9 mouse cellular contexts compared by ENCODE assay signal in the genomic region with DNA sequence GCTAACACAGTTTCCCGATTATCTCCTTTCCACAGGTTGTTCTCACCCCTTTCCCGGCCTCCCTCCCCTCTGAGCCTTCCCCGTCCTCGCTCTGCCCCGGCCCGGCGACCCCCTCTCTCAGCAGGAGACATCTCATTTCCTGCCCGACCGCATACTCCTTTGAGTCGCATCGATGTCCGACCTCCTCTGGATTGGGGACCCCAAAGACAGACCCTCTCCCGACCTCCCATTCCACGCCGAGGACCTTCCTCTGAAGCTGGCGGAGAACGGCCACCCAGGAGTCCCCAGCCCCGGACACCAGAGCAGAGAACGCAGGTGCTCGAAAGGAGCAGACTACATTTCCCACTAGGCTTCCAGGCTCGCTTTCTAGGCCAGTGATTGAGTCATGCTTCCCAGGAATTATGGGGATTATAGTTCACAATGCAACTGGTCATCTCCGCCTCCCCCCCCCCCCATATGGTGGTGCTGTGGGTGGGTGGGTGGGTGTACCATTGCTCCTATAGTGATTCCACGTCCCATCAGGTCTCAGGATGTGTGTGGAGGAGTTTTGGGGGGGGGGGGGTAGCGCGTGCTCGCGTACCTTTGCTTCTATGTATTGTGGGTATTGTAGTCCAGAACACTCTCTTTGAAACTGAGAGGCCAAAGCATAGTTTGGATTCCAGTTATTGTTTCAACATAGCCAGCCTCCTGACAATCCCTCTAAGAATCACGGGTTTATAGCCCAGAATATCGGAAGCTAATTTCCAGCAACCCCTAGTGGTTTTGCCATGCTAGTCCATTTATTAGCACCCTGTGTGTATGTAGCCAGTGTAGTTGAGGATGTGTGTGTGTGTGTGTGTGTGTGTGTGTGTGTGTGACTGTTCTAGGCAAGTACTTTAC. TPM values are rescaled to one million over a fixed set of nuclear protein-coding genes. Genes with fewer than 3 reads are reported as not detected.
A peak's percentile ranks its signal among the peaks of the same experiment; 100 is the strongest.
DNase-seq lines count a peak whose midpoint lies in the region; ATAC-seq lines count a peak whose summit lies in the region.
"Had no signal": no experiment of that assay in that cellular context is flagged by ENCODE, and none has a peak within 500 bp of the region (broad histone marks: within the 10 kb centered on the region; RNA-seq: fewer than 3 reads in every experiment).

No protein-coding gene starts in this region.

- H3K27ac ChIP-seq in heart, embryonic 13.5 days (replicated peaks): no peak overlapping the region
- H3K27ac ChIP-seq in liver, embryonic 12.5 days: no peak overlapping the region

- peak overlapping the region; percentile 92 for H3K4me2 ChIP-seq in heart, embryonic 13.5 days
- peak overlapping the region; percentile 69 for H3K4me2 ChIP-seq in liver, embryonic 12.5 days

- WGBS in heart, embryonic 13.5 days: 4% methylated on average over 28 of the region's 29 CpGs
- WGBS in liver, embryonic 12.5 days (ENCODE audit: insufficient replicate concordance): 6% methylated on average over 29 of the region's 29 CpGs

- peaks cover 7% of the 10 kb centered on the region for H3K4me1 ChIP-seq in heart, embryonic 13.5 days
- H3K4me1 ChIP-seq in liver, embryonic 12.5 days: peaks cover 10% of the 10 kb centered on the region

- peak overlapping the region; percentile 64 for H3K4me3 ChIP-seq in heart, embryonic 13.5 days
- peak overlapping the region; percentile 50 for H3K4me3 ChIP-seq in liver, embryonic 12.5 days

- ATAC-seq in heart, embryonic 13.5 days (ENCODE audit: extremely low read depth, insufficient number of reproducible peaks, low FRiP score, low TSS enrichment): peak; percentile 56; the same call in 1 of the 2 replicates
- ATAC-seq in liver, embryonic 12.5 days: peak; percentile 47
- ATAC-seq in monocyte, adult 5-6 weeks (replicated peaks; ENCODE audit: insufficient number of reproducible peaks, low FRiP score, low TSS enrichment, poor library complexity, severe bottlenecking): peak; percentile 64; the same call in 1 of the 2 replicates

- DNase-seq in adrenal gland, adult (ENCODE audit: inconsistent age in 2 of 2, low spot score in 1 of 2): peak; percentile 59 to 87
- no peak for DNase-seq in adrenal gland, postnatal 4 days (ENCODE audit: low spot score in 2 of 2)
- peak; percentile 50 for DNase-seq in embryo, embryonic 11.5 days (ENCODE audit: low read depth, low spot score)
- DNase-seq in kidney, postnatal 10 days: peak; percentile 66
- DNase-seq in spleen, postnatal 14 days (ENCODE audit: low spot score in 2 of 2): no peak

- 0 out of 2 replicates have a peak, but pooled peaks cover 5% of the 10 kb centered on the region for H3K27me3 ChIP-seq in heart, embryonic 13.5 days (replicated peaks)
- H3K27me3 ChIP-seq in liver, embryonic 12.5 days (replicated peaks): peaks cover 36% of the 10 kb centered on the region

- H3K9ac ChIP-seq in heart, embryonic 13.5 days: peak overlapping the region; percentile 80
- peak overlapping the region; percentile 49 for H3K9ac ChIP-seq in liver, embryonic 12.5 days

- no peaks in the 10 kb centered on the region for H3K9me3 ChIP-seq in heart, embryonic 13.5 days
- H3K9me3 ChIP-seq in liver, embryonic 12.5 days (replicated peaks): no peaks in the 10 kb centered on the region

- no peaks in the 10 kb centered on the region for H3K36me3 ChIP-seq in heart, embryonic 13.5 days
- no peaks in the 10 kb centered on the region for H3K36me3 ChIP-seq in liver, embryonic 12.5 days

RNA-seq across cellular contexts. Expression of a gene that starts 12.3 kb away (rescaled TPM):
- total RNA-seq in adrenal gland, postnatal 4 days (2021): 10 to 100 TPM; 12.5 to 17.5 TPM
- 1.1 and 1.2 TPM in 2 replicates for polyA plus RNA-seq in heart, embryonic 13.5 days (2015; fragmentation: Nextera tagmentation; extraction: Ambion mirVana)
- polyA plus RNA-seq in liver, embryonic 12.5 days (2016; fragmentation: Nextera tagmentation; extraction: Ambion mirVana): 0.80 and 0.87 TPM in 2 replicates
- 0.10 TPM in 1 of 3 replicates, not detected in the others for total RNA-seq in monocyte, adult 5-6 weeks (2017)

RNA-seq across cellular contexts. Expression of a gene that starts 12.3 kb away (rescaled TPM):
- 10 to 100 TPM; 36.9 to 45.1 TPM for total RNA-seq in adrenal gland, postnatal 4 days (2021)
- 38.5 and 49.6 TPM in 2 replicates for polyA plus RNA-seq in heart, embryonic 13.5 days (2015; fragmentation: Nextera tagmentation; extraction: Ambion mirVana)
- polyA plus RNA-seq in liver, embryonic 12.5 days (2016; fragmentation: Nextera tagmentation; extraction: Ambion mirVana): 157 and 165 TPM in 2 replicates
- 204 to 390 TPM (median 221 TPM) in 3 replicates for total RNA-seq in monocyte, adult 5-6 weeks (2017)

RNA-seq across cellular contexts. Expression of a gene that starts 16.3 kb away (rescaled TPM):
- 1 to 10 TPM; 1.3 to 1.8 TPM for total RNA-seq in adrenal gland, postnatal 4 days (2021)
- polyA plus RNA-seq in heart, embryonic 13.5 days (2015; fragmentation: Nextera tagmentation; extraction: Ambion mirVana): 0.43 and 0.52 TPM in 2 replicates
- polyA plus RNA-seq in liver, embryonic 12.5 days (2016; fragmentation: Nextera tagmentation; extraction: Ambion mirVana): 1.5 and 1.8 TPM in 2 replicates
- total RNA-seq in monocyte, adult 5-6 weeks (2017): not detected in 3 replicates
- total RNA-seq: layer of hippocampus, adult 18-20 months had no signal

RNA-seq across cellular contexts. Expression of a gene that starts 28.2 kb away (rescaled TPM):
- total RNA-seq in adrenal gland, postnatal 4 days (2021): 100 to 1,000 TPM; 236 to 239 TPM
- polyA plus RNA-seq in heart, embryonic 13.5 days (2015; fragmentation: Nextera tagmentation; extraction: Ambion mirVana): 175 and 177 TPM in 2 replicates
- polyA plus RNA-seq in liver, embryonic 12.5 days (2016; fragmentation: Nextera tagmentation; extraction: Ambion mirVana): 140 and 146 TPM in 2 replicates
- total RNA-seq in monocyte, adult 5-6 weeks (2017): 128 to 251 TPM (median 142 TPM) in 3 replicates

RNA-seq across cellular contexts. Expression of a gene that starts 31.6 kb away (rescaled TPM):
- 10 to 100 TPM; 96.4 to 96.5 TPM for total RNA-seq in adrenal gland, postnatal 4 days (2021)
- polyA plus RNA-seq in heart, embryonic 13.5 days (2015; fragmentation: Nextera tagmentation; extraction: Ambion mirVana): 65.4 and 66.3 TPM in 2 replicates
- polyA plus RNA-seq in liver, embryonic 12.5 days (2016; fragmentation: Nextera tagmentation; extraction: Ambion mirVana): 50.4 and 54.7 TPM in 2 replicates
- total RNA-seq in monocyte, adult 5-6 weeks (2017): 5.1 to 21.4 TPM (median 11.9 TPM) in 3 replicates

Comparison
In these comparisons a context has a peak if more than half of its experiments do, and no peak if none do; other contexts are left out.
1. DNase-seq: peak in adrenal gland, adult (2 of 2), embryo, embryonic 11.5 days (single experiment) and kidney, postnatal 10 days (single experiment); none in adrenal gland, postnatal 4 days (0 of 2) and spleen, postnatal 14 days (0 of 2).
2. RNA of a gene that starts 12.3 kb away (total RNA-seq): 12.5 to 17.5 TPM in adrenal gland, postnatal 4 days; 0.10 TPM in monocyte, adult 5-6 weeks; every median in the first group is over 10 times any median in the second.
3. Peak in every context shown above with its lines, with median percentiles within 50 percentile points of each other: ATAC-seq.